Mouse (Mus musculus): ENCODE results near the gene Gm45062. TPM values are rescaled to one million over a fixed set of nuclear protein-coding genes. Genes with fewer than 3 reads are reported as not detected.

Gene Gm45062
- total and polyA plus RNA-seq, 2 experiments from 2014 or later = 3.0 TPM; not detected in 1

- Histone ChIP-seq H3K36me3 (replicated peaks; ENCODE audit: control insufficient read depth, insufficient read depth, low read length) (0 out of 2 replicates have a peak, but pooled peaks cover 3% of the 10 kb centered on the region), H3K4me2 (ENCODE audit: low read depth, low read length) (no peak overlapping the region), H3K27me3 (ENCODE audit: control insufficient read depth, insufficient read depth, low read length) (no peaks in the 10 kb centered on the region), H3K9ac (replicated peaks; ENCODE audit: low read depth, low read length) (no peak overlapping the region), H3K9me3 (replicated peaks; ENCODE audit: control insufficient read depth, low read length) (no peaks in the 10 kb centered on the region), H3K4me1 (ENCODE audit: control insufficient read depth, insufficient read depth) (no peaks in the 10 kb centered on the region), H3K27ac (ENCODE audit: low read depth) (no peak overlapping the region), H3K4me3 (ENCODE audit: low read depth, low read length) (no peak overlapping the region)
- DNase-seq (ENCODE audit: low spot score) = no peak
- WGBS = 91% methylated on average over 5 of the region's 5 CpGs
- no peak for ATAC-seq (ENCODE audit: insufficient read depth, low read depth)
- TF ChIP-seq EP300 (IDR thresholded peaks at IDR 0.05; ENCODE audit: low read depth) (no peak), CTCF (IDR thresholded peaks at IDR 0.05; ENCODE audit: low read depth) (no peak)
These were observed 297.8 kb downstream of the Gm45062 start for GRCm38 (mm10) chr6:8556849-8557571.

- TF ChIP-seq CTCF (IDR thresholded peaks at IDR 0.05; ENCODE audit: low read depth) = no peak
- WGBS = 85% methylated on average over 2 of the region's 2 CpGs
- H3K27me3 ChIP-seq (ENCODE audit: control insufficient read depth, insufficient read depth, low read length) = no peaks in the 10 kb centered on the region
- H3K36me3 ChIP-seq (replicated peaks; ENCODE audit: control insufficient read depth, insufficient read depth, low read length) = 0 out of 2 replicates have a peak, but pooled peaks cover 4% of the 10 kb centered on the region
- ATAC-seq (ENCODE audit: insufficient read depth, low read depth) = no peak
- no peak overlapping the region for H3K4me3 ChIP-seq (ENCODE audit: low read depth, low read length)
- no peak for DNase-seq (ENCODE audit: low spot score)
- no peak overlapping the region for H3K27ac ChIP-seq (ENCODE audit: low read depth)
- no peaks in the 10 kb centered on the region for H3K9me3 ChIP-seq (replicated peaks; ENCODE audit: control insufficient read depth, low read length)
- no peak overlapping the region for H3K4me2 ChIP-seq (ENCODE audit: low read depth, low read length)
- H3K9ac ChIP-seq (replicated peaks; ENCODE audit: low read depth, low read length) = no peak overlapping the region
- H3K4me1 ChIP-seq (ENCODE audit: control insufficient read depth, insufficient read depth) = no peaks in the 10 kb centered on the region
These were observed 301.4 kb downstream of the Gm45062 start for GRCm38 (mm10) chr6:8560682-8561081.

- no peak overlapping the region for H3K4me2 ChIP-seq (ENCODE audit: low read depth, low read length)
- 88% methylated on average over 9 of the region's 9 CpGs for WGBS
- TF ChIP-seq EP300 (IDR thresholded peaks at IDR 0.05; ENCODE audit: low read depth) (no peak), CTCF (IDR thresholded peaks at IDR 0.05; ENCODE audit: low read depth) (no peak)
- no peaks in the 10 kb centered on the region; the same call in 1 of the 2 replicates for H3K36me3 ChIP-seq (replicated peaks; ENCODE audit: control insufficient read depth, insufficient read depth, low read length)
- no peak overlapping the region for H3K27ac ChIP-seq (ENCODE audit: low read depth)
- no peak overlapping the region for H3K4me3 ChIP-seq (ENCODE audit: low read depth, low read length)
- H3K9me3 ChIP-seq (replicated peaks; ENCODE audit: control insufficient read depth, low read length) = no peaks in the 10 kb centered on the region
- H3K4me1 ChIP-seq (ENCODE audit: control insufficient read depth, insufficient read depth) = no peaks in the 10 kb centered on the region
- no peak for DNase-seq (ENCODE audit: low spot score)
- no peak overlapping the region for H3K9ac ChIP-seq (replicated peaks; ENCODE audit: low read depth, low read length)
- no peak for ATAC-seq (ENCODE audit: insufficient read depth, low read depth)
- H3K27me3 ChIP-seq (ENCODE audit: control insufficient read depth, insufficient read depth, low read length) = no peaks in the 10 kb centered on the region
These were observed 323.1 kb downstream of the Gm45062 start for GRCm38 (mm10) chr6:8582377-8582776.

- TF ChIP-seq CTCF (IDR thresholded peaks at IDR 0.05; ENCODE audit: low read depth) = no peak
- TF ChIP-seq EP300 (IDR thresholded peaks at IDR 0.05; ENCODE audit: low read depth) = no peak
- no peak for ATAC-seq (ENCODE audit: insufficient read depth, low read depth)
- Histone ChIP-seq H3K36me3 (replicated peaks; ENCODE audit: control insufficient read depth, insufficient read depth, low read length) (no peaks in the 10 kb centered on the region; the same call in 1 of the 2 replicates), H3K4me3 (ENCODE audit: low read depth, low read length) (no peak overlapping the region), H3K27me3 (ENCODE audit: control insufficient read depth, insufficient read depth, low read length) (no peaks in the 10 kb centered on the region), H3K9me3 (replicated peaks; ENCODE audit: control insufficient read depth, low read length) (no peaks in the 10 kb centered on the region), H3K4me2 (ENCODE audit: low read depth, low read length) (no peak overlapping the region), H3K27ac (ENCODE audit: low read depth) (no peak overlapping the region), H3K4me1 (ENCODE audit: control insufficient read depth, insufficient read depth) (no peaks in the 10 kb centered on the region), H3K9ac (replicated peaks; ENCODE audit: low read depth, low read length) (no peak overlapping the region)
- no peak for DNase-seq (ENCODE audit: low spot score)
- 56% methylated on average over 3 of the region's 3 CpGs for WGBS
These were observed 324.6 kb downstream of the Gm45062 start for GRCm38 (mm10) chr6:8583892-8584291.

- TF ChIP-seq CTCF (IDR thresholded peaks at IDR 0.05; ENCODE audit: low read depth) (no peak), EP300 (IDR thresholded peaks at IDR 0.05; ENCODE audit: low read depth) (no peak)
- no peaks in the 10 kb centered on the region for H3K9me3 ChIP-seq (replicated peaks; ENCODE audit: control insufficient read depth, low read length)
- no peak overlapping the region for H3K9ac ChIP-seq (replicated peaks; ENCODE audit: low read depth, low read length)
- H3K27ac ChIP-seq (ENCODE audit: low read depth) = no peak overlapping the region
- H3K4me3 ChIP-seq (ENCODE audit: low read depth, low read length) = no peak overlapping the region
- peaks cover 10% of the 10 kb centered on the region; the same call in 1 of the 2 replicates for H3K36me3 ChIP-seq (replicated peaks; ENCODE audit: control insufficient read depth, insufficient read depth, low read length)
- H3K27me3 ChIP-seq (ENCODE audit: control insufficient read depth, insufficient read depth, low read length) = no peaks in the 10 kb centered on the region
- 78% methylated on average over 9 of the region's 9 CpGs for WGBS
- no peaks in the 10 kb centered on the region for H3K4me1 ChIP-seq (ENCODE audit: control insufficient read depth, insufficient read depth)
- DNase-seq (ENCODE audit: low spot score) = no peak
- no peak for ATAC-seq (ENCODE audit: insufficient read depth, low read depth)
- 0 out of 2 replicates have a peak overlapping the region, but pooled peaks have one; percentile 9 for H3K4me2 ChIP-seq (ENCODE audit: low read depth, low read length)
These were observed 332.4 kb downstream of the Gm45062 start for GRCm38 (mm10) chr6:8591665-8592064.

GRCm38 (mm10) chr6:8617369-8617768 is 358.1 kb downstream of the Gm45062 start:
- DNase-seq (ENCODE audit: low spot score) (no peak), ATAC-seq (ENCODE audit: insufficient read depth, low read depth) (no peak)
- no peaks in the 10 kb centered on the region for H3K4me1 ChIP-seq (ENCODE audit: control insufficient read depth, insufficient read depth)
- no peak overlapping the region for H3K27ac ChIP-seq (ENCODE audit: low read depth)
- H3K4me3 ChIP-seq (ENCODE audit: low read depth, low read length) = no peak overlapping the region
- H3K27me3 ChIP-seq (ENCODE audit: control insufficient read depth, insufficient read depth, low read length) = no peaks in the 10 kb centered on the region
- H3K9me3 ChIP-seq (replicated peaks; ENCODE audit: control insufficient read depth, low read length) = no peaks in the 10 kb centered on the region
- no peak overlapping the region for H3K4me2 ChIP-seq (ENCODE audit: low read depth, low read length)
- no peak for TF ChIP-seq EP300 (IDR thresholded peaks at IDR 0.05; ENCODE audit: low read depth)
- no peak for TF ChIP-seq CTCF (IDR thresholded peaks at IDR 0.05; ENCODE audit: low read depth)
- H3K9ac ChIP-seq (replicated peaks; ENCODE audit: low read depth, low read length) = no peak overlapping the region
- 50% methylated on average over 2 of the region's 2 CpGs for WGBS
- H3K36me3 ChIP-seq (replicated peaks; ENCODE audit: control insufficient read depth, insufficient read depth, low read length) = no peaks in the 10 kb centered on the region
